Mouse (Mus musculus) neural tube, embryonic 11.5 days (tissue): ENCODE results near the gene Ndufv1. TPM values are rescaled to one million over a fixed set of nuclear protein-coding genes. Genes with fewer than 3 reads are reported as not detected.
"Not testable (repeated sequence)": the region's sequence is repeated elsewhere in the genome, so short reads cannot be mapped to it uniquely, and the experiment has no call there.

ENCODE experiments used
- ATAC-seq: fragments of 200-750 bp; cut with Nextera tagmentation; 2 replicates; pipeline ENCODE4 v1.8.0; 2017; ENCODE audit warnings: moderate number of reproducible peaks, mild to moderate bottlenecking, moderate TSS enrichment, moderate library complexity; ENCODE audit not compliant: insufficient read depth, low FRiP score, low TSS enrichment
- DNase-seq: peaks from one replicate; pipeline ENCODE4 v3.0.0-alpha.2; 2015; ENCODE audit warnings: low spot score
- H3K27ac ChIP-seq: fragments of 300-500 bp; sonication (generic); 2 replicates; pipeline ENCODE4 v1.5.1; 2014; ENCODE audit warnings: low read depth, mild to moderate bottlenecking, low read length
- H3K27me3 ChIP-seq: fragments of 300-500 bp; sonication (generic); 2 replicates; pipeline ENCODE4 v1.6.1; 2014; ENCODE audit warnings: mild to moderate bottlenecking, low read length, mixed read lengths; ENCODE audit not compliant: control insufficient read depth, insufficient read depth
- H3K36me3 ChIP-seq: fragments of 300-500 bp; sonication (generic); 2 replicates; pipeline ENCODE4 v1.6.1; 2014; ENCODE audit warnings: mild to moderate bottlenecking, low read length, moderate library complexity, mixed read lengths; ENCODE audit not compliant: control insufficient read depth, insufficient read depth
- H3K4me1 ChIP-seq: fragments of 300-500 bp; sonication (generic); 2 replicates; pipeline ENCODE4 v1.6.1; 2014; ENCODE audit warnings: low read length, mixed read lengths; ENCODE audit not compliant: control insufficient read depth, insufficient read depth
- H3K4me2 ChIP-seq: fragments of 300-500 bp; sonication (generic); 2 replicates; pipeline ENCODE4 v1.6.1; 2014; ENCODE audit warnings: low read depth, mild to moderate bottlenecking, moderate library complexity
- H3K4me3 ChIP-seq: fragments of 300-500 bp; sonication (generic); 2 replicates; pipeline ENCODE4 v1.5.1; 2014; ENCODE audit warnings: low read depth, low read length
- H3K9ac ChIP-seq: fragments of 300-500 bp; sonication (generic); 2 replicates; pipeline ENCODE4 v1.6.1; 2014; ENCODE audit warnings: mild to moderate bottlenecking, low read length
- H3K9me3 ChIP-seq: fragments of 300-500 bp; sonication (generic); 2 replicates; pipeline ENCODE4 v1.6.1; 2016; ENCODE audit warnings: low read length; ENCODE audit not compliant: control insufficient read depth
- WGBS: fragments of 180-500 bp; shearing (Covaris S2); extraction: QIAGEN DNeasy Blood & Tissue Kit; methylation state at CpG from one replicate; pipeline ENCODE4 v1.1.7; 2014; 5-methylcytosine and 5-hydroxymethylcytosine counted together
- polyA plus RNA-seq: library from polyadenylated mRNA; unstranded; fragments of >200 nt; fragmentation: Nextera tagmentation; extraction: Ambion mirVana; gene quantifications from 2 replicates; pipeline ENCODE4 v1.2.1, GENCODE M21; 2014

The Ndufv1 gene
- polyA plus RNA-seq, 1 experiment from 2014 or later, result 208 TPM

GRCm38 (mm10) chr19:4055947-4056693, 43.5 kb upstream of the Ndufv1 start:
- ATAC-seq (no peak), DNase-seq (no peak)
- Histone ChIP-seq H3K9me3 (no peaks in the 10 kb centered on the region), H3K4me2 (no peak overlapping the region), H3K27ac (no peak overlapping the region), H3K36me3 (no peaks in the 10 kb centered on the region), H3K4me3 (no peak overlapping the region), H3K27me3 (no peaks in the 10 kb centered on the region), H3K4me1 (no peaks in the 10 kb centered on the region), H3K9ac (no peak overlapping the region)
- 70% methylated on average over 15 of the region's 15 CpGs for WGBS

- Histone ChIP-seq H3K27ac (no peak overlapping the region), H3K36me3 (no peaks in the 10 kb centered on the region), H3K9ac (no peak overlapping the region), H3K27me3 (no peaks in the 10 kb centered on the region), H3K9me3 (no peaks in the 10 kb centered on the region), H3K4me3 (no peak overlapping the region), H3K4me1 (no peaks in the 10 kb centered on the region), H3K4me2 (no peak overlapping the region)
- DNase-seq, result no peak
- 69% methylated on average over 8 of the region's 8 CpGs for WGBS
- ATAC-seq, result no peak
These were observed 42.8 kb upstream of the Ndufv1 start for GRCm38 (mm10) chr19:4055216-4055946.

- no peaks in the 10 kb centered on the region for H3K36me3 ChIP-seq
- H3K9me3 ChIP-seq, result no peaks in the 10 kb centered on the region
- no peak overlapping the region for H3K4me3 ChIP-seq
- H3K27me3 ChIP-seq, result no peaks in the 10 kb centered on the region
- ATAC-seq, result no peak
- no peak for DNase-seq
- no peak overlapping the region for H3K9ac ChIP-seq
- 89% methylated on average over 5 of the region's 5 CpGs for WGBS
- H3K27ac ChIP-seq, result no peak overlapping the region
- no peak overlapping the region for H3K4me2 ChIP-seq
- no peaks in the 10 kb centered on the region for H3K4me1 ChIP-seq
These were observed 42.0 kb upstream of the Ndufv1 start for GRCm38 (mm10) chr19:4054613-4055012.

- Histone ChIP-seq H3K4me3 (no peak overlapping the region), H3K4me2 (no peak overlapping the region), H3K4me1 (no peaks in the 10 kb centered on the region), H3K36me3 (no peaks in the 10 kb centered on the region), H3K9ac (no peak overlapping the region), H3K27me3 (no peaks in the 10 kb centered on the region), H3K27ac (no peak overlapping the region), H3K9me3 (no peaks in the 10 kb centered on the region)
- no peak for ATAC-seq
- 77% methylated on average over 5 of the region's 5 CpGs for WGBS
- DNase-seq, result no peak
These were observed 40.0 kb upstream of the Ndufv1 start for GRCm38 (mm10) chr19:4052516-4053030.

GRCm38 (mm10) chr19:4051741-4052515, 39.3 kb upstream of the Ndufv1 start:
- no peaks in the 10 kb centered on the region for H3K9me3 ChIP-seq
- H3K27ac ChIP-seq, result no peak overlapping the region
- ATAC-seq (no peak), DNase-seq (peak; percentile 68)
- no peak overlapping the region for H3K9ac ChIP-seq
- no peaks in the 10 kb centered on the region for H3K27me3 ChIP-seq
- H3K4me1 ChIP-seq, result no peaks in the 10 kb centered on the region
- no peak overlapping the region for H3K4me2 ChIP-seq
- H3K4me3 ChIP-seq, result no peak overlapping the region
- H3K36me3 ChIP-seq, result no peaks in the 10 kb centered on the region
- 54% methylated on average over 10 of the region's 10 CpGs for WGBS

- H3K4me2 ChIP-seq, result no peak overlapping the region
- 90% methylated on average over 5 of the region's 5 CpGs for WGBS
- H3K4me1 ChIP-seq, result no peaks in the 10 kb centered on the region
- H3K4me3 ChIP-seq, result no peak overlapping the region
- no peak overlapping the region for H3K9ac ChIP-seq
- H3K27me3 ChIP-seq, result no peaks in the 10 kb centered on the region
- H3K36me3 ChIP-seq, result no peaks in the 10 kb centered on the region
- no peaks in the 10 kb centered on the region for H3K9me3 ChIP-seq
- ATAC-seq (no peak), DNase-seq (no peak)
- no peak overlapping the region for H3K27ac ChIP-seq
These were observed 38.4 kb upstream of the Ndufv1 start for GRCm38 (mm10) chr19:4051016-4051415.

- H3K36me3 ChIP-seq, H3K27me3 ChIP-seq, H3K27ac ChIP-seq, ATAC-seq, H3K4me1 ChIP-seq, H3K4me2 ChIP-seq, H3K9me3 ChIP-seq, DNase-seq, H3K9ac ChIP-seq, H3K4me3 ChIP-seq: not testable (repeated sequence)
- 80% methylated on average over 5 of the region's 5 CpGs for WGBS
These were observed 36.5 kb upstream of the Ndufv1 start for GRCm38 (mm10) chr19:4049069-4049468.

- Histone ChIP-seq H3K4me1 (no peaks in the 10 kb centered on the region), H3K4me2 (no peak overlapping the region), H3K9me3 (no peaks in the 10 kb centered on the region), H3K9ac (no peak overlapping the region), H3K36me3 (no peaks in the 10 kb centered on the region), H3K27ac (no peak overlapping the region), H3K27me3 (no peaks in the 10 kb centered on the region), H3K4me3 (no peak overlapping the region)
- ATAC-seq, result no peak
- WGBS, result 17% methylated on average over 4 of the region's 4 CpGs
- peak; percentile 81 for DNase-seq
These were observed 35.3 kb upstream of the Ndufv1 start for GRCm38 (mm10) chr19:4047859-4048258.
